In the genomic region with DNA sequence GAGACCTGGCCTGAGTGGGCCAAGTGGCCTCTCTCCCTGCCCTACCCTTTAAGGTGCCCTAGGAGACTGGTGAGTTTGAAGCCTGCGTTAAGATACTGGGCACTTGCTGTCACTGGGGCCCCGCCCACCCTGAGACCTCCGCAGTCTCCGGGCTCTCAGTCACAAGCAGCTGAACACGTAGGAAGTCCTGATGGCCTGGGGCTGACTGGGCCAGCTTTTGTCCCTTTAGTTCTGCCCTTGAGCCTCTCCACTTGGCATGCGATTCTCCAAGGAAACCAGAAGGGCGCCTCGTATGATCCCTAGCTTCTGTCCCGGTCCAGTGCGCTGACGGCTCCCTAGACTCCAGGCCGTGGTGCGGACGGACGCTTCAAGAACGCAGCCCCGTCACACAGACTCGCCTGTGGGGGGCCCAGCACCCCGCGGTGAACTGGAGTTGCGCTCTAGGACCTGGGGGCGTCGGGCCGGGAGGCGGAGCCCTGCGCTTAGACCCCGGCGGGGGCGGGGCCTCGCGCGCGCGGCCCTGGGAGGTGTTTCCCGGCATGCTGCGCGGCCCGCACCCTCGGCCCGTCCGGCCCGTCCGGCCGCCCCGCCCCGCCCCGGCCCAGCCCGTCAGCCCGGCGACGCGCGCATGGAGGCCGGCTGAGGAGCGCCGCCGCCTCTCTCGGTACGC, we compare ENCODE assay signal across 7 mouse cellular contexts. TPM values are rescaled to one million over a fixed set of nuclear protein-coding genes. Genes with fewer than 3 reads are reported as not detected.
DNase-seq lines count a peak whose midpoint lies in the region; ATAC-seq lines count a peak whose summit lies in the region.

No protein-coding gene starts in this region.

- H3K27ac ChIP-seq in intestine, embryonic 16.5 days (ENCODE audit: low read length) = peak overlapping the region; percentile 74
- H3K27ac ChIP-seq in limb, embryonic 10.5 days = peak overlapping the region; percentile 95
- peak overlapping the region; percentile 83 for H3K27ac ChIP-seq in midbrain, embryonic 12.5 days (replicated peaks)

- peak overlapping the region; percentile 94 for H3K9ac ChIP-seq in intestine, embryonic 16.5 days (ENCODE audit: low read depth, low read length)
- peak overlapping the region; percentile 93 for H3K9ac ChIP-seq in midbrain, embryonic 12.5 days (replicated peaks)

- intact Hi-C loops in gastrocnemius, postnatal 36 days (cut with DNase I) = loop anchor here (5.0 kb wide), 2 partner anchors 47 to 248 kb away; partner anchors contain the start of gene Tubgcp6

- 1% methylated on average over 43 of the region's 59 CpGs for WGBS in intestine, embryonic 16.5 days
- under 1% methylated on average over 59 of the region's 59 CpGs for WGBS in limb, embryonic 10.5 days
- under 1% methylated on average over 27 of the region's 59 CpGs for WGBS in midbrain, embryonic 12.5 days

- peak; percentile 92 for ATAC-seq in intestine, embryonic 16.5 days
- peak; percentile 92 for ATAC-seq in midbrain, embryonic 12.5 days (ENCODE audit: low FRiP score, low read depth)

- peak overlapping the region; percentile 76 for H3K4me2 ChIP-seq in intestine, embryonic 16.5 days (ENCODE audit: low read depth, low read length)
- H3K4me2 ChIP-seq in midbrain, embryonic 12.5 days (replicated peaks) = peak overlapping the region; percentile 82

- H3K27me3 ChIP-seq in intestine, embryonic 16.5 days (replicated peaks; ENCODE audit: control insufficient read depth, insufficient read depth, low read length) = no peaks in the 10 kb centered on the region
- peaks cover 3% of the 10 kb centered on the region; the same call in 1 of the 2 replicates for H3K27me3 ChIP-seq in limb, embryonic 10.5 days (ENCODE audit: low read depth, poor library complexity, severe bottlenecking)
- H3K27me3 ChIP-seq in midbrain, embryonic 12.5 days = 0 out of 2 replicates have a peak, but pooled peaks cover 6% of the 10 kb centered on the region

- peak; percentile 96 for DNase-seq in adrenal gland, postnatal 10 days
- DNase-seq in embryo, embryonic 11.5 days (ENCODE audit: low read depth, low spot score) = peak; percentile 81
- peak; percentile 83 to 87 for DNase-seq in gastrocnemius, postnatal 36 days
- DNase-seq in limb, embryonic 10.5 days (ENCODE audit: low spot score) = peak; percentile 93
- DNase-seq in skeletal muscle tissue, adult 2 months (ENCODE audit: low read depth, low spot score) = peak; percentile 82

- H3K9me3 ChIP-seq in intestine, embryonic 16.5 days (ENCODE audit: control insufficient read depth, low read length) = no peaks in the 10 kb centered on the region
- H3K9me3 ChIP-seq in limb, embryonic 10.5 days (replicated peaks) = no peaks in the 10 kb centered on the region
- H3K9me3 ChIP-seq in midbrain, embryonic 12.5 days = no peaks in the 10 kb centered on the region

- peaks cover 35% of the 10 kb centered on the region for H3K4me1 ChIP-seq in intestine, embryonic 16.5 days (ENCODE audit: control insufficient read depth, insufficient read depth, low read length)
- peaks cover 58% of the 10 kb centered on the region for H3K4me1 ChIP-seq in limb, embryonic 10.5 days
- H3K4me1 ChIP-seq in midbrain, embryonic 12.5 days = peaks cover 34% of the 10 kb centered on the region

- no peaks in the 10 kb centered on the region for H3K36me3 ChIP-seq in intestine, embryonic 16.5 days (ENCODE audit: control insufficient read depth, insufficient read depth, low read length)
- peaks cover 17% of the 10 kb centered on the region; the same call in 1 of the 2 replicates for H3K36me3 ChIP-seq in limb, embryonic 10.5 days
- 0 out of 2 replicates have a peak, but pooled peaks cover 4% of the 10 kb centered on the region for H3K36me3 ChIP-seq in midbrain, embryonic 12.5 days

- peak overlapping the region; percentile 88 for H3K4me3 ChIP-seq in intestine, embryonic 16.5 days (ENCODE audit: low read length)
- peak overlapping the region; percentile 89 for H3K4me3 ChIP-seq in limb, embryonic 10.5 days
- peak overlapping the region; percentile 84 for H3K4me3 ChIP-seq in midbrain, embryonic 12.5 days

RNA-seq across cellular contexts. Expression of gene Trabd, which starts 0.7 kb away (rescaled TPM):
- 10 to 100 TPM; 42.9 to 48.5 TPM for total RNA-seq in adrenal gland, postnatal 10 days (2021)
- 10 to 100 TPM; 29.5 to 29.7 TPM for total RNA-seq in gastrocnemius, postnatal 36 days (2021)
- 53.2 and 56.4 TPM in 2 replicates for polyA plus RNA-seq in intestine, embryonic 16.5 days (2015; fragmentation: Nextera tagmentation; extraction: Ambion mirVana)
- polyA plus RNA-seq in limb, embryonic 10.5 days (2016; fragmentation: Nextera tagmentation; extraction: Ambion mirVana) = 59.5 and 62.1 TPM in 2 replicates
- polyA plus RNA-seq in midbrain, embryonic 12.5 days (2016; fragmentation: Nextera tagmentation; extraction: Ambion mirVana) = 47.9 and 49.2 TPM in 2 replicates

RNA-seq across cellular contexts. Expression of gene Selenoo, which starts 13.3 kb away (rescaled TPM):
- 10 to 100 TPM; 29.8 to 29.9 TPM for total RNA-seq in adrenal gland, postnatal 10 days (2021)
- total RNA-seq in gastrocnemius, postnatal 36 days (2021) = 10 to 100 TPM; 12.5 to 14.4 TPM
- 13.7 and 15.3 TPM in 2 replicates for polyA plus RNA-seq in intestine, embryonic 16.5 days (2015; fragmentation: Nextera tagmentation; extraction: Ambion mirVana)
- polyA plus RNA-seq in limb, embryonic 10.5 days (2016; fragmentation: Nextera tagmentation; extraction: Ambion mirVana) = 10.6 and 13.9 TPM in 2 replicates
- 23.7 and 28.1 TPM in 2 replicates for polyA plus RNA-seq in midbrain, embryonic 12.5 days (2016; fragmentation: Nextera tagmentation; extraction: Ambion mirVana)

RNA-seq across cellular contexts. Expression of gene Panx2, which starts 16.1 kb away (rescaled TPM):
- 1 to 10 TPM; 1.5 to 1.9 TPM for total RNA-seq in adrenal gland, postnatal 10 days (2021)
- not detected for total RNA-seq in gastrocnemius, postnatal 36 days (2021)
- 0.38 and 0.68 TPM in 2 replicates for polyA plus RNA-seq in intestine, embryonic 16.5 days (2015; fragmentation: Nextera tagmentation; extraction: Ambion mirVana)
- 0.09 and 0.44 TPM in 2 replicates for polyA plus RNA-seq in limb, embryonic 10.5 days (2016; fragmentation: Nextera tagmentation; extraction: Ambion mirVana)
- polyA plus RNA-seq in midbrain, embryonic 12.5 days (2016; fragmentation: Nextera tagmentation; extraction: Ambion mirVana) = 1.6 and 2.1 TPM in 2 replicates

RNA-seq across cellular contexts. Expression of gene Tubgcp6, which starts 47.3 kb away (rescaled TPM):
- total RNA-seq in adrenal gland, postnatal 10 days (2021) = 10 to 100 TPM; 13.5 to 18.6 TPM
- total RNA-seq in gastrocnemius, postnatal 36 days (2021) = 1 to 10 TPM; 7.0 to 8.0 TPM
- polyA plus RNA-seq in intestine, embryonic 16.5 days (2015; fragmentation: Nextera tagmentation; extraction: Ambion mirVana) = 8.6 and 9.3 TPM in 2 replicates
- 24.4 and 28.6 TPM in 2 replicates for polyA plus RNA-seq in limb, embryonic 10.5 days (2016; fragmentation: Nextera tagmentation; extraction: Ambion mirVana)
- 25.0 and 25.1 TPM in 2 replicates for polyA plus RNA-seq in midbrain, embryonic 12.5 days (2016; fragmentation: Nextera tagmentation; extraction: Ambion mirVana)

RNA-seq across cellular contexts. Expression of gene Hdac10, which starts 52.9 kb away (rescaled TPM):
- total RNA-seq in adrenal gland, postnatal 10 days (2021) = 10 to 100 TPM; 10.5 to 17.8 TPM
- total RNA-seq in gastrocnemius, postnatal 36 days (2021) = 1 to 10 TPM; 4.9 to 6.4 TPM
- 25.3 and 27.6 TPM in 2 replicates for polyA plus RNA-seq in intestine, embryonic 16.5 days (2015; fragmentation: Nextera tagmentation; extraction: Ambion mirVana)
- 13.0 and 13.8 TPM in 2 replicates for polyA plus RNA-seq in limb, embryonic 10.5 days (2016; fragmentation: Nextera tagmentation; extraction: Ambion mirVana)
- 20.3 and 25.1 TPM in 2 replicates for polyA plus RNA-seq in midbrain, embryonic 12.5 days (2016; fragmentation: Nextera tagmentation; extraction: Ambion mirVana)

Comparison
In these comparisons a context has a peak if more than half of its experiments do, and no peak if none do; other contexts are left out.
1. Peak in every context shown above with its lines: DNase-seq, ATAC-seq, H3K4me3 ChIP-seq and H3K27ac ChIP-seq.